Mouse (Mus musculus) cortical plate, adult 2 months (tissue): ENCODE measurements around the gene Tenm4.

Source experiments
- CTCF ChIP-seq: fragments of 200-500 bp; IDR thresholded peaks from 2 replicates; pipeline ENCODE4 v1.5.1; 2011; ENCODE audit warnings: mild to moderate bottlenecking, control low read depth, low read length; ENCODE audit not compliant: insufficient read depth; ENCODE audit errors: extremely low read depth
- POLR2A ChIP-seq: fragments of 200-500 bp; IDR thresholded peaks from 2 replicates; pipeline ENCODE4 v1.6.1; 2011; ENCODE audit warnings: mild to moderate bottlenecking, low read length, control low read depth; ENCODE audit not compliant: insufficient read depth; ENCODE audit errors: extremely low read depth

DNA sequence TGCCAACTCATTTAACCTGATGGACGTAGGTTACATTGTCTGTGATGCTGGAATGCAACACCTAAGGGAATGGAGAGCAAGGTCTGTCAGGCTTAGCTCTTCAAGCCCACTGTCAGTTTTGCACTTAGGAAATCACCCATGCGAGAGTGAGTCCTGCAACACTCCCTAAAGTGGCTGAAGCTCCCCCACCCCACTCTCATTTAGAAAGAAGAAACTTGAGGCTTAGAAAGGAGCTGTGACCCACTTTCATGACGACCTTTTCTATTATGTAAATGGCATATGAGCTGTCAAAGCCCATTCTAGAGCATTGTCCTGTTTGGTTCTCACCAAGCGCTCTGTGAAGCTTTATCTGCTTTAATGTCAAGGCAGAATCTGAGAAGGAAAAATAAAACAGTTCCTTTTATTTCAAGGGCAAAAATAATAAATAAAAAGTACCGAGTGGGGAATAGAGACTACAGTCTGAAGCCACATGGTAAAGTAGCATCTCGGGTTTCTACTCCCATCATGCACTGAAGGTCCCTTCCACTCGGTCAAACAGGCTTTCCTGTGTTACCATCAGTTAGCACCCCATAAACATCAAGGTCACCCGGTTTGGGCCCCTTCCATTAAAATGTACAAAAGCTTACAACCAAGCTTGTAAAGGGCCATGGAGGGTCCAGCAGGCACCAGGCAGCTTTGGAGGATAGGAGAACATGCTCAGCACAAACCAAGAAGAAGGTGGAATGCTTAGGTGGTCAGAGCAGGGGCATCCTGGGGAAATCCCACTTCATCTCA is 621.6 kb downstream of the Tenm4 start:
- TF ChIP-seq CTCF (no peak), POLR2A (no peak)
